Mouse (Mus musculus): Measurements from ENCODE around the gene Nox4. TPM values are rescaled to one million over a fixed set of nuclear protein-coding genes. Genes with fewer than 3 reads are reported as not detected.

Nox4 gene
- total RNA-seq (2021) = 1 to 10 TPM; 1.1 to 1.5 TPM
- long read RNA-seq, experiment 1 = 0 reads
- long read RNA-seq, experiment 2, partial matches to known transcripts = 0 of 1 reads
- long read RNA-seq, experiment 2, other reads (novel, unspliced or antisense) = 1 of 1 reads

- DNase-seq = no peak
Measured at GRCm38 (mm10) chr7:87245856-87246579, at the start of gene Nox4. Gene Nox4 (plus strand): TSS chr7:87246096.

GRCm38 (mm10) chr7:87204751-87205150 lies 41.1 kb upstream of the Nox4 start:
- DNase-seq = no peak

DNA sequence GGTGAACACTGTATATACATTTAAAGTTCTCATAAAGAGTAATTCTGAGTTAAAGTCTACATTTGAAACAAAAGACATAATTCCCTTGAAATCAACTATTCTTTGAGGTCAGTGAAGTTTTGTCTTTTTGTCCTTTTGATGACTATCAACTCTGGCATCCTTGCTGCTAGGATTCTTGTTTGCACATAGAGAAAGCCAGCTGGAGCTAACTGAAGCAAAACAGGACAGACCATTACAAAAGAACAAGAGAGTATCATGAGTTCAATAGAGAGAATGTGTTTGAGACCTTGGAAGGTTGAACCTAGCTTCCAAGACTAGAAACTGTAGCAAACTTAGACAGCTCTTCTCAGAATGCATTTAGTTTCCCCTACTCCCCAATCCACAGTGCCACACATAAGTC lies 24.2 kb upstream of the Nox4 start:
- DNase-seq = no peak

GRCm38 (mm10) chr7:87222751-87223150 lies 23.1 kb upstream of the Nox4 start:
- no peak for DNase-seq

- DNase-seq = no peak
Measured at GRCm38 (mm10) chr7:87225617-87226016, 20.3 kb upstream of the Nox4 start.

GRCm38 (mm10) chr7:87227051-87227948 lies 18.6 kb upstream of the Nox4 start:
- DNase-seq = no peak

DNA sequence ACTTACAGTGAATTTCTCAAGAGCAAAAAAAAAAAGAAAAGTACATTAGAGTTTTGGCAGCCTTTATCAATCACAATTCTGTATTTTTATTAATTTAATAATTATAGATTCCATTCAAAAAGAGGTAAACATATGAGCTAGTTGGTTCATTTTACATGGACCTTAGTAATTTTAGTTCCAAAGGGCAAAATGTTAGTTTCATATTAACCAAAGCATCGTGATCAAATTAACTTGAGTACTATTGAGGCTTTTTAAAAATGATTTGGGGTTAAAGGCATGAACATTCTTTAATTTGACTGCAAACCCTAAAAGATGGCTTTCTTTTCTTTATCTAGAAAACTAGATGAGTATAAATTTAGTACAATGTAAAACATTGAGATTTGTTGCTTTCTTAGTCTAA lies 16.4 kb upstream of the Nox4 start:
- no peak for DNase-seq

GRCm38 (mm10) chr7:87241139-87241538 lies 4.8 kb upstream of the Nox4 start:
- no peak for DNase-seq

DNA sequence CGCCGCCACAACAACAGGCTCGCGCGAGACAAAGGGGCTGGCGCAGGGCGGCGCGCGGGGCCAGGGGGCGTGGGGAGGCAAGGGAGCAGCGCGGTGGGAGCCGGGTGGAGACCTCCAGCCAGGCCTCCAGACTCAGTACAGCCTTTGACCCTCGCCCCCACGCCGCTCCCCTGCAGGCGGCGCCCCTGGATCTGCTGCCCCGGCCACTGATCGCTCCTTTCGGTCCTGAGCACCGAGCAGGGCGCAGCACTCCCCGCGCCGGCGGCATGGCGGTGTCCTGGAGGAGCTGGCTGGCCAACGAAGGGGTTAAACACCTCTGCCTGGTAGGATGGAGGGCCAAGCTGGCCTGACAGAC lies 661 bp downstream of the Nox4 start:
- DNase-seq = peak; percentile 59

DNA sequence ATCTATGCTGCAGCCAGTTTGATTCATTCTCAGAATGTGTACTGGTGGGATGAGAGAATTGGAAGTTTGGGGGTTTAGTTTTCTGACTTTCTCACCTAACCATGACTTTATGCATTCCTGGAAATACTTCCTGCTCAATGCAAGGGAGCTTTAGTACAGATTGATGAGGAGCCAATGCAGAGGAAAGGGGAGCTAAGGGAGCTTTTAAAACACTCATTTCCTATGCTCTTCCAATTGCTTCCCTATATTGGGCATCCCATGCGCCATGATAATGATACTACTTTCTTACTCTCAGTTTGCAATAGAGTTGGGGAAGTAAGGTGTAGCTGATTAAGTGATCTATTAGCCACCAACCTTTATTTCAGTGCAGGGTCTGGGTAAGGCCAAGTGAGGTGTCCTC lies 1.0 kb downstream of the Nox4 start:
- DNase-seq = no peak

GRCm38 (mm10) chr7:87247926-87248325 lies 2.0 kb downstream of the Nox4 start:
- DNase-seq = no peak

GRCm38 (mm10) chr7:87252071-87252470 lies 6.2 kb downstream of the Nox4 start:
- no peak for DNase-seq

DNA sequence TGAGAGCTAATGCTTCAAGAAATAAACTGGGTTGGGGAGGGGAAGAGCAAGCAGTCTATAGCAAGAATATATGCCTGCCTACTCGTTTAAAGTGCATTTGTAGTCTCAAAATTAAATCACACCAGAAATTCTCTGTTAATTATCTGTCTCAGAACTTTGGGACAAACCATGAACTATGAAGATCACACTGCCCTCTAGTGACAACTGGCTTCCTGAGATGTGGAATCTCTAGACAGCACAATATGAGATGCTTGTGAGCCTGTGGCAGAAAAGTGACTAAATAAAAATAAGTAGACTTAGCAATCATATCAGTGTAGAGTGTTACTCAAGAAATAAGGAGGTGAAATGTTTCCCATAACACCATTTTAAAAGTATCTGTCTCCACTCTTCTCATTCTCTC lies 31.3 kb downstream of the Nox4 start:
- DNase-seq = peak; percentile 41

- no peak for DNase-seq
Measured at GRCm38 (mm10) chr7:87303726-87304315, 57.9 kb downstream of the Nox4 start.

DNA sequence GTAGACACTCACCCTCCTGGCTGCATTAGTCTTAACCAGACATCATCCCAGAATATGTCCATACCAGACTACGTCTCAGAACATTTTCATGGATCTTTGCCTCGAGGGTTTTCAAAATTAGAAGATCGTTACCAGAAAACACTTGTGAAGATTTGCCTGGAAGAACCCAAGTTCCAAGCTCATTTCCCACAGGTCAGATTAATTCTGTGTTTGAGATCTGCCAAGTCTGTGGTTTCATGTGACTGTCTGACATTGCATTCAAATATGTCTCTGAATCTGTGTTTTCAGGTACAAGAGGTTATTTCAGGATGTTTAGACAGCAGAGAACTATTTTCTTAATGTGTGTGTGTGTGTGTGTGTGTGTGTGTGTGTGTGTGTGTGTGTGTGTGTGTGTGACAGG lies 75.7 kb downstream of the Nox4 start:
- DNase-seq = no peak

- no peak for DNase-seq
Measured at GRCm38 (mm10) chr7:87322085-87322484, 76.2 kb downstream of the Nox4 start.

GRCm38 (mm10) chr7:87330782-87331558 lies 85.1 kb downstream of the Nox4 start:
- no peak for DNase-seq

DNA sequence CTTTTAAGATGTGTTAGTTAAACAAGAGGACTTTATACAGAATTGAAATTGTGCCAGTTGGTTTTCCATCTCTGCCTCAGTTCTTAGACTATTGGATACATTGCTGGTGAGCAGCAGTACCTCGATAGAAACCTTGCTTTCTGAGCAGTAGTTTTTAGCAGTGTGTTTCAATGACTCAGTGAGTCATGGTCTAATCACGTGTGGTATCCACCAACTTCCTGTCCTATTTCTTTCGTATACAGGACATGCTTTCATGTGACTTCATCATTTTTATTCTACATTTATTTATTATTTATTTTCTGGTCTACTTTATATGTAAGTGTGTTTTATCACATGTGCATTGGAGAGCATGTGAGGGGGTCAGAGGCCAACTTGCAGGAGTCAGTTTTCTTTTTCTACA lies 99.7 kb downstream of the Nox4 start:
- DNase-seq = no peak

GRCm38 (mm10) chr7:87352818-87353217 lies 106.9 kb downstream of the Nox4 start:
- no peak for DNase-seq

DNA sequence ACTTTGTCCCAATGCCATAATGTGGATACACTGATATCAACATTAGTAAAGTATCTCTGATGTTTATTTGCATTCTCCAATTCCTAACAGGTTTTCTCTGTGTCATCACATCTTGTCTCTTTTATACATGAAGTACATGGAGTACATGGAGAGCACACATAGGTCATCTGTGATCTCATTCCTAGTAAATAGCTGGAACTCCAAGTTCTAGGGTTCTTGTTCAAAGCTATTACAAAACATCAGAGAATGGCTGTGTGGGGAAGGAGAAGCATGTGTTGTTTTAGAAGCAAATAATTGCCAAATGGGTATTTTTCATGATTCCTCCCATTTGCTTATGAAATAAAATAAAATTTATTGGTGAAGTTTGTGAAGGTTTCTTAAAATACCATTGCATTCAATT lies 121.9 kb downstream of the Nox4 start:
- no peak for DNase-seq

GRCm38 (mm10) chr7:87369131-87369530 lies 123.2 kb downstream of the Nox4 start:
- no peak for DNase-seq

DNA sequence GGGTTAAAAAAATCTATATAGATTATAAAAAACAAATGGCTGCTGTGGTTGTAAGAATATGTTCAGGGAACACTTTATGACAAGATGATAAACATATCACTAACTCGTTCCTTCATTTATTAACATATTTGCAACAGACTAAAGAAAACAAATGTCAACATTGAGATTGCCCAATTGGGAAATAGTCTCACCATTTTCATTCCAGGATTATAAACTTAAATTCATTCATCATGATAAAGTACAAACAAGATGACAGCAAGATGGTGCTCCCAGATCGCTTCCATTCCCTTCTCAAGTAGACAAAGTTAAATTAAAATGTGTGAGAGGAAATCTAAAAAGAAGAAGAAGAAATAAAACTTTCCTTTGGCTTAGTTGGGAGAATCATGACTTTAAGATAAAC lies 124.9 kb downstream of the Nox4 start:
- no peak for DNase-seq

All from adrenal gland, postnatal 10 days (tissue).